ENCODE assay signal across 23 mouse cellular contexts in genomic region chr1:37469007-37469406, GRCm38 (mm10). TPM values are rescaled to one million over a fixed set of nuclear protein-coding genes. Genes with fewer than 3 reads are reported as not detected.
DNase-seq lines count a peak whose midpoint lies in the region; ATAC-seq and TF ChIP-seq lines count a peak whose summit lies in the region.
"Had no signal": no experiment of that assay in that cellular context is flagged by ENCODE, and none has a peak within 500 bp of the region (broad histone marks: within the 10 kb centered on the region; RNA-seq: fewer than 3 reads in every experiment).

No protein-coding gene starts in this region.

- H3K4me2 ChIP-seq in kidney, embryonic 16.5 days (replicated peaks; ENCODE audit: low read depth, low read length): no peak overlapping the region
- H3K4me2 ChIP-seq: embryonic facial prominence, embryonic 13.5 days; forebrain, embryonic 12.5 days; heart, embryonic 11.5 days; hindbrain, embryonic 12.5 days; hindbrain, embryonic 15.5 days had no signal

- peak; percentile 29 for ATAC-seq in activated CD4-positive, CD25-positive, alpha-beta regulatory T cell, adult 4 months
- no peak for ATAC-seq in kidney, embryonic 16.5 days (ENCODE audit: low FRiP score, low TSS enrichment)
- ATAC-seq: CD4-positive, CD25-positive, alpha-beta regulatory T cell, adult 4 months; forebrain, embryonic 16.5 days had no signal

- no peak for TF ChIP-seq CTCF in thymus, adult 2 months (IDR thresholded peaks at IDR 0.05; ENCODE audit: borderline replicate concordance, control insufficient read depth, extremely low read depth, insufficient read depth, low read length, poor library complexity)
- no peak for TF ChIP-seq CTCF in small intestine, adult 2 months (IDR thresholded peaks at IDR 0.05; ENCODE audit: extremely low read depth, insufficient read length, insufficient replicate concordance, low read depth, low read length)

- H3K36me3 ChIP-seq in thymus, adult 2 months (ENCODE audit: control insufficient read depth, insufficient read depth, low read length): peaks cover 9% of the 10 kb centered on the region
- H3K36me3 ChIP-seq in small intestine, adult 2 months (ENCODE audit: control insufficient read depth, insufficient read depth, low read length): peaks cover 54% of the 10 kb centered on the region
- H3K36me3 ChIP-seq in kidney, embryonic 16.5 days (ENCODE audit: insufficient read depth, low read length): no peaks in the 10 kb centered on the region
- H3K36me3 ChIP-seq in embryonic facial prominence, embryonic 10.5 days (replicated peaks): no peaks in the 10 kb centered on the region
- H3K36me3 ChIP-seq: forebrain, embryonic 12.5 days; hindbrain, embryonic 12.5 days had no signal

- WGBS in thymus, adult 2 months: 23% methylated on average over 5 of the region's 5 CpGs
- WGBS in small intestine, adult 2 months: 89% methylated on average over 5 of the region's 5 CpGs
- 94% methylated on average over 5 of the region's 5 CpGs for WGBS in kidney, embryonic 16.5 days
- WGBS in embryonic facial prominence, embryonic 10.5 days: 87% methylated on average over 5 of the region's 5 CpGs

- no peak for TF ChIP-seq POLR2A in thymus, adult 2 months (IDR thresholded peaks at IDR 0.05; ENCODE audit: control insufficient read depth, extremely low read depth, insufficient read depth, low read length, poor library complexity)
- no peak for TF ChIP-seq POLR2A in small intestine, adult 2 months (IDR thresholded peaks at IDR 0.05; ENCODE audit: low read depth, low read length)

- H3K4me1 ChIP-seq in thymus, adult 2 months (replicated peaks; ENCODE audit: control insufficient read depth, insufficient read depth, low read length): peaks cover 33% of the 10 kb centered on the region
- 0 out of 2 replicates have a peak, but pooled peaks cover 2% of the 10 kb centered on the region for H3K4me1 ChIP-seq in small intestine, adult 2 months (ENCODE audit: control insufficient read depth, insufficient read depth, insufficient read length, low read length)
- no peaks in the 10 kb centered on the region for H3K4me1 ChIP-seq in kidney, embryonic 16.5 days (ENCODE audit: insufficient read depth, low read length)
- no peaks in the 10 kb centered on the region for H3K4me1 ChIP-seq in embryonic facial prominence, embryonic 10.5 days
- H3K4me1 ChIP-seq: forebrain, embryonic 12.5 days; hindbrain, embryonic 12.5 days; hindbrain, embryonic 15.5 days had no signal

- H3K27me3 ChIP-seq in thymus, adult 2 months (ENCODE audit: control insufficient read depth, insufficient read depth, low read length): no peaks in the 10 kb centered on the region
- H3K27me3 ChIP-seq in small intestine, adult 2 months (ENCODE audit: control insufficient read depth, insufficient read depth, low read length): no peaks in the 10 kb centered on the region
- H3K27me3 ChIP-seq in kidney, embryonic 16.5 days (ENCODE audit: insufficient read depth, low read length): no peaks in the 10 kb centered on the region
- no peaks in the 10 kb centered on the region for H3K27me3 ChIP-seq in embryonic facial prominence, embryonic 10.5 days (replicated peaks; ENCODE audit: low read depth, poor library complexity, severe bottlenecking)
- H3K27me3 ChIP-seq: embryonic facial prominence, embryonic 13.5 days; forebrain, embryonic 12.5 days; hindbrain, embryonic 12.5 days; hindbrain, embryonic 15.5 days had no signal

- DNase-seq in thymus, adult 2 months: no peak
- no peak for DNase-seq in thymus, postnatal 10 days (ENCODE audit: low spot score in 2 of 2)
- DNase-seq in CD4-positive helper T cell, adult 2 months (ENCODE audit: low read depth, low spot score): peak; percentile 42
- no peak for DNase-seq in embryonic facial prominence, embryonic 10.5 days (ENCODE audit: low spot score)
- DNase-seq: adrenal gland, postnatal 10 days; adrenal gland, postnatal 36 days; B cell, adult 2 months; cerebellum, adult 18-20 months; cerebellum, adult 9-10 months; cerebellum, postnatal 14 days; gastrocnemius, postnatal 10 days; gastrocnemius, postnatal 36 days had no signal

- H3K4me3 ChIP-seq in thymus, adult 2 months (ENCODE audit: control insufficient read depth, insufficient read depth, low read length): no peak overlapping the region
- H3K4me3 ChIP-seq in small intestine, adult 2 months (ENCODE audit: low read depth, low read length): no peak overlapping the region
- no peak overlapping the region for H3K4me3 ChIP-seq in kidney, embryonic 16.5 days (ENCODE audit: low read length)
- H3K4me3 ChIP-seq in embryonic facial prominence, embryonic 10.5 days: no peak overlapping the region
- H3K4me3 ChIP-seq: embryonic facial prominence, embryonic 13.5 days; erythroblast, embryonic 14.5 days; forebrain, embryonic 12.5 days; hindbrain, embryonic 12.5 days; hindbrain, embryonic 15.5 days had no signal

- H3K27ac ChIP-seq in thymus, adult 2 months (ENCODE audit: control insufficient read depth, insufficient read depth, low read length): peak overlapping the region; percentile 28; the same call in 1 of the 2 replicates
- peak overlapping the region; percentile 33; the same call in 1 of the 2 replicates for H3K27ac ChIP-seq in small intestine, adult 2 months (ENCODE audit: insufficient read depth, low read depth, low read length)
- no peak overlapping the region for H3K27ac ChIP-seq in kidney, embryonic 16.5 days (ENCODE audit: low read length)
- H3K27ac ChIP-seq in embryonic facial prominence, embryonic 10.5 days (replicated peaks): no peak overlapping the region
- H3K27ac ChIP-seq: embryonic facial prominence, embryonic 13.5 days; forebrain, embryonic 12.5 days; hindbrain, embryonic 12.5 days; hindbrain, embryonic 15.5 days had no signal

- H3K9me3 ChIP-seq in kidney, embryonic 16.5 days (ENCODE audit: low read length): no peaks in the 10 kb centered on the region
- no peaks in the 10 kb centered on the region for H3K9me3 ChIP-seq in embryonic facial prominence, embryonic 10.5 days
- H3K9me3 ChIP-seq: forebrain, embryonic 12.5 days; hindbrain, embryonic 12.5 days; hindbrain, embryonic 15.5 days had no signal

- no peak overlapping the region for H3K9ac ChIP-seq in kidney, embryonic 16.5 days (replicated peaks; ENCODE audit: low read length)
- H3K9ac ChIP-seq: embryonic facial prominence, embryonic 13.5 days; forebrain, embryonic 12.5 days; hindbrain, embryonic 12.5 days; hindbrain, embryonic 15.5 days had no signal

RNA-seq across cellular contexts. Expression of gene Unc50, which starts 39.1 kb away (rescaled TPM):
- 40.7 and 49.1 TPM in 2 replicates for polyA plus RNA-seq in thymus, adult 2 months (2012; rRNA removed)
- 10 to 100 TPM; 50.7 to 63.2 TPM for polyA plus RNA-seq in activated CD4-positive, CD25-positive, alpha-beta regulatory T cell, adult 4 months (2017; shearing (Covaris generic))
- 15.6 and 36.6 TPM in 2 replicates for polyA plus RNA-seq in small intestine, adult 2 months (2012; rRNA removed)
- polyA plus RNA-seq in kidney, embryonic 16.5 days (2015; fragmentation: Nextera tagmentation; extraction: Ambion mirVana): 128 and 144 TPM in 2 replicates
- polyA plus RNA-seq in embryonic facial prominence, embryonic 10.5 days (2016; fragmentation: Nextera tagmentation; extraction: Ambion mirVana): 105 and 109 TPM in 2 replicates

RNA-seq across cellular contexts. Expression of gene Coa5, which starts 39.1 kb away (rescaled TPM):
- polyA plus RNA-seq in thymus, adult 2 months (2012; rRNA removed): 56.3 and 61.3 TPM in 2 replicates
- polyA plus RNA-seq in activated CD4-positive, CD25-positive, alpha-beta regulatory T cell, adult 4 months (2017; shearing (Covaris generic)): 10 to 100 TPM; 64.8 to 68.5 TPM
- polyA plus RNA-seq in small intestine, adult 2 months (2012; rRNA removed): 18.6 and 30.0 TPM in 2 replicates
- polyA plus RNA-seq in kidney, embryonic 16.5 days (2015; fragmentation: Nextera tagmentation; extraction: Ambion mirVana): 59.9 and 60.1 TPM in 2 replicates
- polyA plus RNA-seq in embryonic facial prominence, embryonic 10.5 days (2016; fragmentation: Nextera tagmentation; extraction: Ambion mirVana): 59.2 and 61.7 TPM in 2 replicates

Comparison
In these comparisons a context has a peak if more than half of its experiments do, and no peak if none do; other contexts are left out.
1. H3K27ac ChIP-seq: peak in thymus, adult 2 months (single experiment) and small intestine, adult 2 months (single experiment); none in kidney, embryonic 16.5 days (single experiment) and embryonic facial prominence, embryonic 10.5 days (single experiment).